Mouse (Mus musculus) megakaryocyte, embryonic 14.5 days (primary cell): ENCODE results near the gene Sp6.

Experiments used
- FLI1 ChIP-seq: IDR thresholded peaks from 2 replicates; pipeline ENCODE4 v1.6.1; 2012; ENCODE audit warnings: low read length, inconsistent platforms, mixed read lengths
- GATA1 ChIP-seq: IDR thresholded peaks from 3 replicates; pipeline ENCODE4 v1.6.1; 2012; ENCODE audit warnings: mixed read lengths, low read length, inconsistent platforms, borderline replicate concordance

DNA sequence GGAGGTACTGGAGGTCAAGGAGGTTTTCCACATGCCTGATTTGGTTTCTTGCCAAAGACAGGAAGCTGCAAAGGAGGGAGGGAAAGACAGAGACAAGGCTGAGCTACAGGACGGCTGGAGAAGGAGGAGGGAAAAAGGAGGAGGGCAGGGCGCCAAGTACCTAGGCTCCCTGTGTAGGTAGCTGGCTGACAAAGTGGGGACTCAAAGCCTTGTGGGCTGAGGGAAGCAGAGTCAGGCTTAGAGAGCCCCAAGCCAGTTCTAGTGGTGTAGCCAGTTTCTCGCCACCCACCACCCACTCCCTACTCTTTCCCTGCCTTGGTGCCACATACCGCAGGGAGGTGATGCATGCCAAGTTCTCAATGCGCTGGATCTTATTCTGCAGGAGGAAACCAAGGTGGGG, 22.9 kb downstream of the Sp6 start:
- TF ChIP-seq FLI1 (no peak), GATA1 (no peak)
